Mouse (Mus musculus) cerebellum, adult 2 months (tissue): ENCODE measurements around the gene Zfp574. TPM values are rescaled to one million over a fixed set of nuclear protein-coding genes. Genes with fewer than 3 reads are reported as not detected.

ENCODE experiments used
- DNase-seq, 2 experiments: peaks; one replicate each; pipeline ENCODE4 v3.0.0; 2021
- H3K27ac ChIP-seq: fragments of 200-500 bp; 2 replicates; pipeline ENCODE4 v1.5.1; 2012; ENCODE audit warnings: low read length, control low read depth, inconsistent platforms; ENCODE audit not compliant: insufficient read depth
- H3K27me3 ChIP-seq: fragments of 200-500 bp; 2 replicates; pipeline ENCODE4 v1.6.1; 2012; ENCODE audit warnings: inconsistent platforms, mild to moderate bottlenecking, low read length, moderate library complexity; ENCODE audit not compliant: control insufficient read depth, insufficient read depth
- H3K4me1 ChIP-seq: fragments of 200-500 bp; 2 replicates; pipeline ENCODE4 v1.6.1; 2011; ENCODE audit warnings: low read length; ENCODE audit not compliant: control insufficient read depth, insufficient read depth
- H3K4me3 ChIP-seq: fragments of 200-500 bp; replicated peaks from 2 replicates; pipeline ENCODE3; 2011; ENCODE audit warnings: mild to moderate bottlenecking, low read depth, low read length, control low read depth; ENCODE audit not compliant: insufficient read depth
- CTCF ChIP-seq: fragments of 200-500 bp; IDR thresholded peaks from 2 replicates; pipeline ENCODE4 v1.5.1; 2011; ENCODE audit warnings: low read depth, mild to moderate bottlenecking, control low read depth, low read length, moderate library complexity, borderline replicate concordance; ENCODE audit not compliant: insufficient read depth
- POLR2A ChIP-seq: fragments of 200-500 bp; IDR thresholded peaks from 2 replicates; pipeline ENCODE4 v1.6.1; 2011; ENCODE audit warnings: low read length, control low read depth, borderline replicate concordance; ENCODE audit not compliant: insufficient read depth
- WGBS: fragments of 180-500 bp; shearing (Covaris S2); methylation state at CpG from one replicate; pipeline ENCODE4 v1.1.7; 2018; 5-methylcytosine and 5-hydroxymethylcytosine counted together
- polyA plus RNA-seq: library from polyadenylated mRNA; depleted of rRNA; stranded (reverse); fragments of >200 nt; gene quantifications from 2 replicates; pipeline ENCODE4 v1.2.3, GENCODE M21; 2012; rRNA removed

Gene Zfp574
- 44.3 and 45.7 TPM in 2 replicates for polyA plus RNA-seq

GRCm38 (mm10) chr7:25071979-25072715, at the start of gene Zfp574, which contains the start of gene Grik5:
TSS of gene Zfp574 (plus strand) at chr7:25072567.
TSS of gene Grik5 (minus strand) at chr7:25072346.
- Histone ChIP-seq H3K27me3 (no peaks in the 10 kb centered on the region), H3K4me3 (peak within 1 kb of the TSS; percentile 84), H3K4me1 (peaks cover 29% of the 10 kb centered on the region), H3K27ac (peak within 1 kb of the TSS; percentile 86)
- TF ChIP-seq CTCF (no peak), POLR2A (no peak)
- no peak for DNase-seq
- 1% methylated on average over 27 of the region's 28 CpGs for WGBS

GRCm38 (mm10) chr7:25025855-25026439, 46.4 kb upstream of the Zfp574 start:
- no peak for DNase-seq
- WGBS: 60% methylated on average over 10 of the region's 10 CpGs
- H3K4me1 ChIP-seq: peaks cover 7% of the 10 kb centered on the region
- no peak overlapping the region for H3K27ac ChIP-seq
- no peak overlapping the region for H3K4me3 ChIP-seq
- H3K27me3 ChIP-seq: no peaks in the 10 kb centered on the region
- no peak for TF ChIP-seq POLR2A
- peak; percentile 41; the same call in 1 of the 2 replicates for TF ChIP-seq CTCF

- no peak overlapping the region for H3K4me3 ChIP-seq
- no peaks in the 10 kb centered on the region for H3K27me3 ChIP-seq
- WGBS: 43% methylated on average over 7 of the region's 7 CpGs
- TF ChIP-seq POLR2A (no peak), CTCF (no peak)
- H3K27ac ChIP-seq: no peak overlapping the region
- DNase-seq: no peak
- H3K4me1 ChIP-seq: peaks cover 11% of the 10 kb centered on the region
These were observed 45.9 kb upstream of the Zfp574 start for GRCm38 (mm10) chr7:25026452-25026851.

- peak; percentile 78 for TF ChIP-seq CTCF
- TF ChIP-seq POLR2A: no peak
- Histone ChIP-seq H3K4me3 (no peak overlapping the region), H3K27ac (no peak overlapping the region), H3K27me3 (no peaks in the 10 kb centered on the region), H3K4me1 (peaks cover 18% of the 10 kb centered on the region)
- WGBS: 28% methylated on average over 5 of the region's 5 CpGs
- DNase-seq: peak; percentile 70 to 81
These were observed 42.2 kb upstream of the Zfp574 start for GRCm38 (mm10) chr7:25030032-25030753.

GRCm38 (mm10) chr7:25031528-25031927, 40.8 kb upstream of the Zfp574 start:
- TF ChIP-seq CTCF (no peak), POLR2A (no peak)
- no peak for DNase-seq
- Histone ChIP-seq H3K4me3 (no peak overlapping the region), H3K4me1 (peaks cover 18% of the 10 kb centered on the region), H3K27me3 (no peaks in the 10 kb centered on the region), H3K27ac (no peak overlapping the region)
- 45% methylated on average over 3 of the region's 3 CpGs for WGBS

GRCm38 (mm10) chr7:25034796-25035195, 37.6 kb upstream of the Zfp574 start:
- 34% methylated on average over 4 of the region's 4 CpGs for whole genome bisulfite sequencing
- TF ChIP-seq CTCF: no peak
- no peak for TF ChIP-seq POLR2A
- Histone ChIP-seq H3K27me3 (no peaks in the 10 kb centered on the region), H3K27ac (no peak overlapping the region), H3K4me1 (peaks cover 18% of the 10 kb centered on the region), H3K4me3 (no peak overlapping the region)
- DNase-seq: no peak

- Histone ChIP-seq H3K27me3 (no peaks in the 10 kb centered on the region), H3K4me1 (peaks cover 11% of the 10 kb centered on the region), H3K27ac (peak overlapping the region; percentile 87; the same call in 1 of the 2 replicates), H3K4me3 (no peak overlapping the region)
- DNase-seq: peak; percentile 79 to 88
- 44% methylated on average over 7 of the region's 7 CpGs for WGBS
- TF ChIP-seq CTCF (peak; percentile 90), POLR2A (no peak)
These were observed 36.5 kb upstream of the Zfp574 start for GRCm38 (mm10) chr7:25035916-25036315.
